Comparison of ENCODE assay signal across 12 mouse cellular contexts in genomic region chr1:58614424-58614823, GRCm38 (mm10). TPM values are rescaled to one million over a fixed set of nuclear protein-coding genes. Genes with fewer than 3 reads are reported as not detected.
A peak's percentile ranks its signal among the peaks of the same experiment; 100 is the strongest.
DNase-seq lines count a peak whose midpoint lies in the region; ATAC-seq and TF ChIP-seq lines count a peak whose summit lies in the region.
"Had no signal": no experiment of that assay in that cellular context is flagged by ENCODE, and none has a peak within 500 bp of the region (broad histone marks: within the 10 kb centered on the region; RNA-seq: fewer than 3 reads in every experiment).

No protein-coding gene starts in this region.

- H3K4me2 ChIP-seq in CH12.LX (ENCODE audit: insufficient read depth, low read depth, poor library complexity, severe bottlenecking), result no peak overlapping the region
- H3K4me2 ChIP-seq in forebrain, embryonic 11.5 days (ENCODE audit: low read depth, low read length, severe bottlenecking), result no peak overlapping the region
- H3K4me2 ChIP-seq: limb, embryonic 15.5 days; neural tube, embryonic 12.5 days had no signal

- no peaks in the 10 kb centered on the region for H3K36me3 ChIP-seq in heart, embryonic 10.5 days
- H3K36me3 ChIP-seq in CH12.LX (replicated peaks in 1 of 2; ENCODE audit: control insufficient read depth in 1 of 2, insufficient read depth in 1 of 2, low read length in 1 of 2), result no peaks in the 10 kb centered on the region
- H3K36me3 ChIP-seq in forebrain, embryonic 11.5 days (ENCODE audit: control insufficient read depth, insufficient read depth, low read length), result no peaks in the 10 kb centered on the region
- H3K36me3 ChIP-seq: limb, embryonic 15.5 days; neural tube, embryonic 12.5 days had no signal

- H3K79me2 ChIP-seq in CH12.LX (replicated peaks; ENCODE audit: control insufficient read depth, extremely low read depth, insufficient read depth, poor library complexity, severe bottlenecking), result no peaks in the 10 kb centered on the region

- no peak overlapping the region for H3K27ac ChIP-seq in heart, embryonic 10.5 days
- no peak overlapping the region for H3K27ac ChIP-seq in CH12.LX (ENCODE audit: insufficient read depth, low read depth)
- H3K27ac ChIP-seq in forebrain, embryonic 11.5 days (ENCODE audit: low read depth, low read length), result no peak overlapping the region
- H3K27ac ChIP-seq: limb, embryonic 15.5 days; neural tube, embryonic 12.5 days had no signal

- ATAC-seq in forebrain, embryonic 11.5 days (replicated peaks; ENCODE audit: low FRiP score), result no peak
- no peak for ATAC-seq in granulocyte monocyte progenitor cell, adult 5-6 weeks (replicated peaks; ENCODE audit: poor library complexity, severe bottlenecking)

- no peak for TF ChIP-seq RAD21 in CH12.LX (IDR thresholded peaks at IDR 0.05; ENCODE audit: low read depth, low read length)

- DNase-seq in heart, adult 11 months, result peak; percentile 93
- DNase-seq in heart, embryonic 10.5 days (ENCODE audit: low spot score), result no peak
- no peak for DNase-seq in CH12.LX (ENCODE audit: extremely low read depth)
- peak; percentile 20 for DNase-seq in heart, postnatal 14 days
- peak; percentile 42 for DNase-seq in lung, postnatal 10 days
- no peak for DNase-seq in testis, postnatal 14 days (ENCODE audit: low spot score)
- DNase-seq in forebrain, embryonic 11.5 days (ENCODE audit: low spot score), result no peak
- DNase-seq: cerebellum, adult 9-11 months; gastrocnemius, postnatal 25 days had no signal

- dilution Hi-C loops in CH12.LX (cut with MboI; ENCODE audit: extremely low pct_ligation_motif_present, extremely low pct_unique_long_range_greater_than_20kb, low sequenced_read_pairs), result no loop called here

- no peak overlapping the region for H3K4me3 ChIP-seq in heart, embryonic 10.5 days
- no peak overlapping the region for H3K4me3 ChIP-seq in CH12.LX (replicated peaks in 1 of 3; ENCODE audit: low read depth in 2 of 3, low read length in 2 of 3, poor library complexity in 1 of 3)
- H3K4me3 ChIP-seq in forebrain, embryonic 11.5 days (ENCODE audit: low read depth, low read length), result no peak overlapping the region
- H3K4me3 ChIP-seq: limb, embryonic 15.5 days; neural tube, embryonic 12.5 days had no signal

- no peaks in the 10 kb centered on the region for H3K9me3 ChIP-seq in heart, embryonic 10.5 days
- peaks cover 4% of the 10 kb centered on the region for H3K9me3 ChIP-seq in CH12.LX (replicated peaks; ENCODE audit: low read length)
- no peaks in the 10 kb centered on the region for H3K9me3 ChIP-seq in forebrain, embryonic 11.5 days (ENCODE audit: control insufficient read depth, low read length)
- H3K9me3 ChIP-seq: limb, embryonic 15.5 days; neural tube, embryonic 12.5 days had no signal

- no peak for TF ChIP-seq POLR2A in CH12.LX (IDR thresholded peaks at IDR 0.05; ENCODE audit: low read depth, low read length)

- in situ Hi-C loops in CH12.LX (cut with MboI; ENCODE audit: low pct_ligation_motif_present, low pct_unique_long_range_greater_than_20kb, low sequenced_read_pairs), result no loop called here

- 0 out of 2 replicates have a peak, but pooled peaks have one; percentile 15 for TF ChIP-seq EP300 in CH12.LX (IDR thresholded peaks at IDR 0.05; ENCODE audit: low read length)

- H3K27me3 ChIP-seq in heart, embryonic 10.5 days (ENCODE audit: insufficient read depth, poor library complexity, severe bottlenecking), result no peaks in the 10 kb centered on the region
- no peaks in the 10 kb centered on the region for H3K27me3 ChIP-seq in CH12.LX (replicated peaks)
- no peaks in the 10 kb centered on the region for H3K27me3 ChIP-seq in forebrain, embryonic 11.5 days (ENCODE audit: control insufficient read depth, insufficient read depth, low read length)
- H3K27me3 ChIP-seq: limb, embryonic 15.5 days; neural tube, embryonic 12.5 days had no signal

- no peak overlapping the region for H3K9ac ChIP-seq in CH12.LX (ENCODE audit: insufficient read depth, low read depth)
- H3K9ac ChIP-seq in forebrain, embryonic 11.5 days (ENCODE audit: low read length), result no peak overlapping the region
- H3K9ac ChIP-seq: limb, embryonic 15.5 days; neural tube, embryonic 12.5 days had no signal

- intact Hi-C loops in heart, postnatal 14 days (cut with DNase I), result no loop called here

- H3K4me1 ChIP-seq in heart, embryonic 10.5 days, result no peaks in the 10 kb centered on the region
- H3K4me1 ChIP-seq in CH12.LX (ENCODE audit: control insufficient read depth in 1 of 2, insufficient read depth in 2 of 2), result peaks cover 0 to 8% of the 10 kb centered on the region in 2 experiments; a peak in 2 of 4 replicates
- H3K4me1 ChIP-seq in forebrain, embryonic 11.5 days (replicated peaks; ENCODE audit: control insufficient read depth, insufficient read depth, low read length), result no peaks in the 10 kb centered on the region
- H3K4me1 ChIP-seq: limb, embryonic 15.5 days; neural tube, embryonic 12.5 days had no signal

- no peak for TF ChIP-seq CTCF in CH12.LX (conservative IDR thresholded peaks at IDR 0.05 in 1 of 2, IDR thresholded peaks at IDR 0.05 in 1 of 2; ENCODE audit: low read depth in 2 of 2, low read length in 2 of 2)

- 73% methylated on average over 3 of the region's 3 CpGs for WGBS in heart, embryonic 10.5 days
- WGBS in forebrain, embryonic 11.5 days, result 76% methylated on average over 3 of the region's 3 CpGs

TF ChIP-seq in CH12.LX, 34 proteins besides CTCF, POLR2A, EP300 and RAD21:
- TF ChIP-seq HCFC1 (IDR thresholded peaks at IDR 0.05; ENCODE audit: low read depth, low read length) (no peak), POLR2AphosphoS2 (IDR thresholded peaks at IDR 0.05; ENCODE audit: low read depth, low read length) (no peak), USF2 (conservative IDR thresholded peaks at IDR 0.05; ENCODE audit: low read depth, low read length) (no peak), ZKSCAN1 (IDR thresholded peaks at IDR 0.05; ENCODE audit: borderline replicate concordance, low read depth, low read length) (no peak), MAX (IDR thresholded peaks at IDR 0.05; ENCODE audit: low read length) (peak; percentile 43; the same call in 1 of the 2 replicates), BHLHE40 (IDR thresholded peaks at IDR 0.05; ENCODE audit: low read depth, low read length) (peak; percentile 72), MAFK (IDR thresholded peaks at IDR 0.05; ENCODE audit: insufficient replicate concordance, low read length) (0 out of 2 replicates have a peak, but pooled peaks have one; percentile 24)

RNA-seq across cellular contexts. Expression of gene Ndufb3, which starts 28.2 kb away (rescaled TPM):
- polyA plus RNA-seq in heart, embryonic 10.5 days (2016; fragmentation: Nextera tagmentation; extraction: Ambion mirVana), result 172 and 198 TPM in 2 replicates
- 139 and 145 TPM in 2 replicates for total RNA-seq in CH12.LX (2012; rRNA removed)
- 184 and 210 TPM in 2 replicates for total RNA-seq in CH12.LX (2014; rRNA removed)
- 62.9 and 89.6 TPM in 2 replicates for polyA plus RNA-seq in CH12.LX (2012; ENCODE audit: insufficient read length, low read depth)
- 100 to 1,000 TPM; 239 to 247 TPM for total RNA-seq in heart, postnatal 14 days (2021)
- polyA plus RNA-seq in forebrain, embryonic 11.5 days (2014; fragmentation: Nextera tagmentation; extraction: Ambion mirVana), result 142 and 146 TPM in 2 replicates
- 120 and 177 TPM in 2 replicates for total RNA-seq in granulocyte monocyte progenitor cell, adult 5-6 weeks (2014; fragmentation: Nextera tagmentation)
- total RNA-seq in granulocyte monocyte progenitor cell, adult 5-6 weeks (2017), result 62.3 and 124 TPM in 2 replicates

RNA-seq across cellular contexts. Expression of gene Fam126b, which starts 28.3 kb away (rescaled TPM):
- polyA plus RNA-seq in heart, embryonic 10.5 days (2016; fragmentation: Nextera tagmentation; extraction: Ambion mirVana), result 4.3 and 6.4 TPM in 2 replicates
- total RNA-seq in CH12.LX (2012; rRNA removed) (3.6 and 4.7 TPM in 2 replicates), CH12.LX (2014; rRNA removed) (5.5 and 6.2 TPM in 2 replicates)
- 4.4 and 4.6 TPM in 2 replicates for polyA plus RNA-seq in CH12.LX (2012; ENCODE audit: insufficient read length, low read depth)
- total RNA-seq in heart, postnatal 14 days (2021), result 10 to 100 TPM in 1 of 2 experiments, 1 to 10 TPM in 1; 10.0 to 10.4 TPM
- 8.0 and 8.5 TPM in 2 replicates for polyA plus RNA-seq in forebrain, embryonic 11.5 days (2014; fragmentation: Nextera tagmentation; extraction: Ambion mirVana)
- 14.9 and 25.2 TPM in 2 replicates for total RNA-seq in granulocyte monocyte progenitor cell, adult 5-6 weeks (2014; fragmentation: Nextera tagmentation)
- total RNA-seq in granulocyte monocyte progenitor cell, adult 5-6 weeks (2017), result 14.6 and 20.2 TPM in 2 replicates

Comparison
In these comparisons a context has a peak if more than half of its experiments do, and no peak if none do; other contexts are left out.
1. DNase-seq: peak in heart, adult 11 months (single experiment), heart, postnatal 14 days (2 of 2) and lung, postnatal 10 days (single experiment); none in heart, embryonic 10.5 days (single experiment), CH12.LX (single experiment), testis, postnatal 14 days (single experiment) and forebrain, embryonic 11.5 days (single experiment).